Mouse (Mus musculus) liver, postnatal 0 days (tissue): ENCODE results near the gene Pqlc2.

Source experiments
- CTCF ChIP-seq: sonication (generic); IDR thresholded peaks from 2 replicates; pipeline ENCODE4 v1.5.1; 2016; ENCODE audit warnings: antibody characterized with exemption, low read depth
- EP300 ChIP-seq: IDR thresholded peaks from 2 replicates; pipeline ENCODE4 v1.6.1; 2016; ENCODE audit warnings: antibody characterized with exemption, low read depth, mild to moderate bottlenecking

GRCm38 (mm10) chr4:139305521-139305920 lies 5.0 kb downstream of the Pqlc2 start:
- TF ChIP-seq EP300 (no peak), CTCF (no peak)
